Mouse (Mus musculus) heart, postnatal 0 days (tissue): ENCODE results near the gene Cdx2.

Experiments used
- CTCF ChIP-seq: IDR thresholded peaks from 2 replicates; pipeline ENCODE4 v1.5.1; 2016; ENCODE audit warnings: antibody characterized with exemption, control low read depth, low read depth
- EP300 ChIP-seq: IDR thresholded peaks from 2 replicates; pipeline ENCODE4 v1.6.1; 2016; ENCODE audit warnings: antibody characterized with exemption, low read depth

DNA sequence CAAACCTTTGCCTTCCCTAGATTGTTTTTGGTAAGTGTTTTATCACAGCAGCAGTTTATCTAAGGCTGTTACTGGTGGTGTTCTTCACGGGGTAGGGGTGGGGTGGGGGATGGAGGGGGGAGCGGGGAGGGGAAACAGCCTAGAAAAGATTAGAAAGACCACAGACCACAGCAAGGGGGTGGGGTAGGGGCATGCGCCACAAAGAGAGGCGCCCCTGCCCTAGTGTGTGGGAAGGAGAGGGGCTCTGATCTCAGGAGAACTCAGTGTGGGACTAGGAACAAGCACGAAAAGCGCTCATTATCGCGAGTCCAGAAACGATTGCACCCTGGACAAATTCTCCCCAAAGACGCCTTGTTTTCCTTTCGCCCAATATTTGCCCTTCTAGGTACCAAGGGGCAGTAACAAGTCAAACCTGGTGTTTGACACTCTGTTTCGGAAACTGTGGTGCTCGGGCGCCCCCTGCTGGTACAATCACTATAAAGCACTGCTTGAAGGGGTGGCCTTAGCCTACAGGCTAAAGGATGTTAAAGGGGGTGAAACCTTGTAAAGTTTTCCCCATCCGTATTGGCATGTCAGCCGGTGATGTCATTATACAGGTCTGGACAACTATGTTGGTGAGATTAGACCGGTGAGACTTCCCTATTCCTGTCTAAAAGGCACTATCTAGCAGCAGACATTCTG lies 16.3 kb upstream of the Cdx2 start:
- TF ChIP-seq CTCF: peak; percentile 74
- TF ChIP-seq EP300: no peak
